Mouse (Mus musculus): ENCODE measurements around the gene Lama5. TPM values are rescaled to one million over a fixed set of nuclear protein-coding genes. Genes with fewer than 3 reads are reported as not detected.
A peak's percentile ranks its signal among the peaks of the same experiment; 100 is the strongest.

The Lama5 gene
- total RNA-seq, 2 experiments from 2014 or later, result 8.7 to 11.2 TPM

DNA sequence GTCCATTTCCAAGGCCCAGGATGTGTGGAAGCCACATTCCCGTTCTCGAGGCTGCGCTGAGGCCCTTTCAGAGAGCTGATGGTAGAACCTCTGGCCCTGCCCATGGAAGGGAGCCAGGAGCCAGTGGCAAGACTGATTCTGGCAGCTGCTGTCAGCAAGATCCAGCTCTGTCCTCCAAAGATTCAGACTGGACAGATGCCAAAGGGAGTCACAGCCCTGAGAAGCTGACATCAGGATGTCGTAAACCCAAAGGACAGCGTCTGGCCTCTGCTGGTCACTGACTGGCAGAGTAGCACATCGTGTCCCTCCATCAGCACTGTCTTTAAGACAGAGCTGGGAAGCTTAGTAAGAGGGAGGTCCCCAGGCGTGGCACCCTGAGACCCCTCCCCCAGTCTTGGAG, 2.9 kb upstream of the Lama5 start:
- peak in 1 of 2 experiments; percentile 60 for DNase-seq
- intact Hi-C loops (cut with DNase I), result no loop called here

DNA sequence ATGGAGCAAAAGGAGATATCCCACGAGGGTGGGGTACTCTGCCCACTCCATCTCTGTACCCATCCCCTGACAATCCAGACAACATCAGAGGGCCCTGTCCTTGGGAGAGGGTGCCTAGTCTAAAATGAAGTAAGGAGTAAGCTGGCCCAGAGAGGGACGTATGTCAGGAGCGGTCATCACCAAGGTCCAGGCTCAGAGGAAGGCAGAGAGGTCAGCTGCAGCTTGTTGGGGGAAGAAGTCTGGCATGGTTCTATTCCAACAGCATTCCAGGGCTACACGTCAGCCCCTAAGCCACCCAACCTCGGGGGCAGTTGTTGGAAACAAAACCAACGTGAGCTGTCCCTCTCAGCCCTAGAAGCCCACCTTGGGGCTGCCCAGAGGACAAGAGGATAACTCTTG, 2.4 kb upstream of the Lama5 start:
- intact Hi-C loops (cut with DNase I), result no loop called here
- DNase-seq, result no peak

DNA sequence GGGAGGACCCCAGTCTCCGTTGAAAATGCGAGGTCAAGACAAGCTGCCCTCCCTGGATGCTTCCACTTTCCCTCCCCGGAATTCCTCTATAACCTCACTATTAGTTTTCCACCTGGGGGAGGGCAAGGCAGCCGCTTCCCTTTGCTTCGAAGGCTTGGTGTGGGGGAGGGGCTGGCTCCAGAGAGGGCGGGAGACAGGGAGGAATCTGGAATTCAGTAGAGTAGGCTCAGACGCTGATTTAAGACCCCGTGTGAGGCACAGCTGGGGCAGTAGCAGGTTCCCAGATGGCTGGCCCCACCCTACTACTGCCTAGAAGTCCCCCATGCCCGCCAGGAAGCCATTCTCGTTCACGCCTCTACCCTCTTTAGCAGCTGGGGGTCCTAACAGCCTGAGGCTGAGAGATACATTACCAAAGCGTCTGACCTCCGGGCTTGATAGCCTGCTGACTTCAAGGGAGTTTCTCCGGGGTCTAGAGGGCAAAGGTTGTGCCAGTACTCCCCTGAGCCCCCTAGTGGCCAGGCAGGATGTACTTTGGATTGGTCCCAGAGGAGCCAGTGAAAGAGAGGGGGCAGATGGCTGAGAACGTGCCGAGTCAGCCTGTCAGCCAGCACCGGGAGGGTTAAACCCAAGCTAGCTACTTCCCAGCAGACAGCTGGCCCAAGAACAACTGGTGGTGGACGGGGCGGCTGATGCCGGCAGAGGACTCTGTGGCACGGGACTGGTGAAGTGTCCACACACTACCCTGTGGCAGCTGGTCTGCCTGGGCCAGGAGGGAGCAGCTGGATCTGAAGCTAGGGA, 1.8 kb upstream of the Lama5 start:
- intact Hi-C loops (cut with DNase I), result no loop called here
- DNase-seq, result peak; percentile 48 to 51

DNA sequence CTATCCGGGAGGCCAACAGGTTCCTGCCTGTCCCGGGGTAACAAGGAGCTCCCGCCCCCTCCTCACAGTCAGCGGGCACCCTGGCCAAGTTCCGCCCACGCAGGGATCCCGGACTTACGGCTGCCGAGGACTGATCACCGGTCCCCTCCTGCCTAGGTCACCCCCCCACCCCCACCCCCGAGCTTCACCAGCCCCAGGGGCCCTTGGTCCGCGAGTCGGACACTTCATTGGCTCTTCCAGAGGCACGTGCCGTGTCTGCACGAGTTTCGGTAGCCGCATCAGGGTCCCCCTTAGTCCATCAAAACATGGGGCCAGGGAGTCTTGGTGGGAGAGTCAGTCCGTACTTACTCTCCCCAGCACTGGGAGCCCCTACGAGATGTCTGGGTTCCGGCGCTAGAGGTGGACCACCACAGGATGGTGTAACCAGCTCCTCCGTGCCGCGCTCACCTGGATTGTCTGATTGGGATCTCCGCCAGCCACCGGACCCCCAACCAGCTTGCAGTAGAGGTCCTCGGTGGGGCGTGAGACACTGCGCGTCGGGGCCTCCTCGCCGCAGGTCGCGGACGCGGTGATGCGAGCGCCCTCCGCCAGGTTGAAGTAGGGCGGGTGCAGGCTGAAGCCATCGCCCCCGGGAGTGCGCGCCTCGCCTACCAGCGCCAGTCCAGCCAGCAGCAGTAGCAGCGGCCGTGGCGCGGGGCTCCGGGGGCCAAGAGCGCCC, 456 bp downstream of the Lama5 start:
- no peak for DNase-seq
- intact Hi-C loops (cut with DNase I), result no loop called here

DNA sequence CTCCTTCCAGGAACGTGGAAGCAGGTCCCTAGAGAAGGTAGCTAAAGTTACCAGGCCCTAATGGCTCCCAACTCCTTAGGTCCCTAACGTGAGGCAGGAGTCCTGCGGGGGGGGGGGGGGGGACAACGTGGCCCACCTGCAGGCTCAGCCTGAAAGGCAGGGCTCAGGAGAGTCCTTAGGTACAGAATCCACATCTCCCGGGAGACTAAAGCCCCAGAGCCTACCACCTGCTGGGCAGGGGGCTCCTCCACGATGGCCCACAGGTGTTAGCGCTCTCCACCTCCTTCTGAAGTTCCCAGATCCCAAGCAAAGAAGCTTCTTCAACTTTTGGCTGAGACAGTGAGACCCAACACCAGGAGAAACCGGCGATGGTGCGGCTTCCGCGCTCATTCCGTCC, 1.0 kb downstream of the Lama5 start:
- intact Hi-C loops (cut with DNase I), result no loop called here
- DNase-seq, result no peak

DNA sequence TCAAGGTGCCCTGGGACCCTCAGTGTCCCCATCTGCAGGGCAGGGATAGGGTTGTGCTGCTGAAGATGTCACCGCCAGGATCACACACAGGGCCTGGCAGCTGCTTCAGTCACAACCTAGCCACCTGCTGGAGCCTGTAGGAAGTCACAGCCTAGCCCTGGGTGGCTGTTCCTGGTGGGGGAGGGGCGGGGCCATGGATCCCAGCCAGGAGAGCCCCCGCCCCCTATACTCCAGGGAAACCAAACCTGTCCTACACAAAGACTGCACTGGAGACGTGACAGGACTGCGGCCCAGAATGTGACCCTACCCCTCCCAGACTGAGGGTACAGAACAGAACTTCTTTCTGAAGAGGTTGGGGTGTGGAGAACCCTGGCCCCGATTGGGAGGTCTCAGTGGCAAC, 3.4 kb downstream of the Lama5 start:
- no peak for DNase-seq
- intact Hi-C loops (cut with DNase I), result no loop called here

DNA sequence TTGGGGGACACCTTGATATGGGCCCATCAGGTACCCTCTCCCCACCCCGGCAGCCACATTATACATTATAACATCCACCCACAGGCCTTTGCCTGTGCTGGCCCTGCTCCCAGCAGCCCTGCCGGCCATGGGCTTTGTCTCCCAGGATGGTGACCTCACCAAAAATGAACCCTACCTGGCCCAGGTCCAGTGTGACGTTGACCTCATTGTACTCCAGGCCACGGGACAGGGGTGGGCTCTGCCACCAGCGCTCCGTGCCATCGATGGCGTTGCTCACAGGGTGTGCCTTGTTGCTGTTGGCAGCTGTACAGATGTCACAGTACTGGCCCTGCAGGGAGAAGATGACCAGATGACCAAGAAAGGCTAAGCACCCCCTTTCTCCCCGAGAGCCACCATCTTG, 4.6 kb downstream of the Lama5 start:
- intact Hi-C loops (cut with DNase I), result no loop called here
- DNase-seq, result no peak

DNA sequence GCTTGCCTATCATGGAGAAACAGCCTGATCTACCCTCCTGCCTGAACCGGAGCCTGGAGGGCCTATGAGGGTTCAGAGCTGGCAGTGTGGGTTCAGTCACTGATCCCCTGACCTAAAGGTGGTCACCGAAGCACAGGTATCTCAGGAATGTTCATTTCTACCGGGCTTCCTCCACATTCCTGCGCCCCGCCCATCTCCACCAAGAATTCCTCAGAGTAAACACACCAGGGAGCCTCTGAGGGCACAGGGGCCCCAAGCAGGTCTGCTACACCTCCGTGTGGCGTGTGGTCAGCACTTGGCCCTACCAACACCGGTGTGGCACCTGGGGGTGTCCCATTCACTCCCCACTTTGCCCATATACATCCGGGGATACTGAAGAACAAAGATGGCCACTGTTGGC, 5.5 kb downstream of the Lama5 start:
- intact Hi-C loops (cut with DNase I), result no loop called here
- peak in 1 of 2 experiments; percentile 0 for DNase-seq

DNA sequence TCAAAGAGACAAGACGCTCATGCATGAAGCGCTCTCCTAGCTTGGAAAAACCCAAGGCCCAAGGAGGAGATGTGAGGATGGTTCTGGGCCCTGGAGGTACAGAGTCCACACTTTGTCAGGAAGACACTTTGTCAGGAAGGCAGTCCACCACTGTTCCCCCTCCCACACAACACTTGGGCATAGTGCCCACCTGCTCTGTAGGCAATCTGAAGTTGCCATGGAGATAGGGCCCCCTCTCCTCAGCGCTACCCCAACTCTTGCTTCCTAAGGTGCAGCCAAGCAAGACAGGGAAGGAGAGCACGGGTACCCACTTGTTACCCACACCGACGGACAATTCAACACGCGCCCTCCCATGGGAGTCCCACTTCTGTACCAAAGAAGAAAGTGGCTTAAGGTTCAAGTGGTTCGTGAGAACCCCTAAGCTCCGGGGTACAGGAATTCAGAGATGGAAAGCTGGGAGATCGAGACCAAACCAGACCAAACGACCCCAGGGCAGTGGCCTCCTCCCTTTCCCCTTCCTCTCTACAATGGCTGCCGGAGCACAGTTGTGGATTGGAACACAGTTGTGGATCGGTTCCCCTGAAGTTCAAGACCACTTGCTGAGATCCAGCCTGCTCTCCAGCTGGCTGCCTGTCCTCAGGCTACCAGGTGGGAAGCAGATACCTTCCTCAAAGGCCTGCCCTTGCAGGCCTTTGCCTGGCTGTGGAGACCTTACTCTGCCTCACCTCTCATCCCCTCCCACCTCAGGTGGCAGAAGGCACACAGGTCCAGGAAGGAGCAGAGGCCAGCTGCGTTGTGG, 6.3 kb downstream of the Lama5 start:
- intact Hi-C loops (cut with DNase I), result no loop called here
- no peak for DNase-seq

DNA sequence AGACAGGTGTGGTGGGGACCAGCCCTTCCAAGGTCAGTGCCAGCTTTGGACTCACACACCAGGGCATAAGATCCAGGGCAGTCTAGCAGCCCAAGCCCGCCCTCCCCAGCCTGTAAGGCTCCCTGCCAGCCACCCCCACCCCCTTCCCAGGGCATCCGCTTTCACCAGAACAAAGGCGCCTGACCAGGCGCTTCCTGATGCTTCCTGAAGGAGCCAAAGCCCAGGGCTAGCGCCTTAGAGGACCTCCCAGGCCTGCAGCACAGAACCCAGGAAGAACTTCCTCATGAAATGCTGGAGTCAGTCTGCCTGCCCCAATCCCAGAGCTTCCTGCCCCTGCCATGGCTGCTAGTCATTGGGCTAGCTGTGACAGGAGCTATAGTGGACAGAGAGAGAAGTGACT, 7.0 kb downstream of the Lama5 start:
- intact Hi-C loops (cut with DNase I), result no loop called here
- no peak for DNase-seq

DNA sequence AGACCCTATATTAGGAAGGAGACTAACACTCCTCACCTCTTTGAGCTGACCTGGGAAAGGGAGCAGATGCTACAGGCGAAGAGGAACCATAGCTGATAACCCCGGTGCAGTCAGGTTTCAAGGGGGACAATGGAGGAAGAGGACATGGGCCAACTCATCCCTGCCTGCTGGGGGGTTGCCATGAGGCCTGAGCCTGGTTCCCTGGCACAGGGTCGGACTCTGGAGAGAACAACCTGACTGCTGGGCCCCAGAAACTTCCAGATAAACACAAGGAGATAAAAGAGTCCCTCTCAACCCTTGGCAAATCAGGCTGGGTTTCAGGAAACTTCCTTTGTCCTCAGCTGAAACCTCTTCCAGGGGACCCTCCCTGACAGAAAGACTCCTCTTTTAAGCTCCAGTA, 7.4 kb downstream of the Lama5 start:
- intact Hi-C loops (cut with DNase I), result no loop called here
- DNase-seq, result no peak

DNA sequence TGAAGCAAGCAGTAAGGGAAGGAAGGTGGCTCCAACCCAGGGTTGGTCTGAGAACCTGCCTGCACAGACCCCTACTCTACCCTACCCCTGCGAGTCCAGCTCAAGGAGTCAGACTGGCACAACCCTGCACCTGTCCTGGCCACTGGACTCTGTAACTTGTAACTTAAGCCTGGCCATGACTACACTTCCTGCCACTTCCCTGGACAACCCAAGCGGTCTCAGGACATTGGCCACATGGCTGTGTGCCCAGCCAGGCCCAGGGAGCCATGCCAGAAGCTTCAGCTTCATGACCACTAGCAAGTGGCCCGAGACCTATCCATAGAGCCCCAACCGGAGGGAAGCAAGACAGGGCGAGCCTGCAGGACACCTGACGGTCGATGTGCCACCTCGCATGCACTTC, 8.1 kb downstream of the Lama5 start:
- intact Hi-C loops (cut with DNase I), result no loop called here
- DNase-seq, result peak; percentile 87 to 89

DNA sequence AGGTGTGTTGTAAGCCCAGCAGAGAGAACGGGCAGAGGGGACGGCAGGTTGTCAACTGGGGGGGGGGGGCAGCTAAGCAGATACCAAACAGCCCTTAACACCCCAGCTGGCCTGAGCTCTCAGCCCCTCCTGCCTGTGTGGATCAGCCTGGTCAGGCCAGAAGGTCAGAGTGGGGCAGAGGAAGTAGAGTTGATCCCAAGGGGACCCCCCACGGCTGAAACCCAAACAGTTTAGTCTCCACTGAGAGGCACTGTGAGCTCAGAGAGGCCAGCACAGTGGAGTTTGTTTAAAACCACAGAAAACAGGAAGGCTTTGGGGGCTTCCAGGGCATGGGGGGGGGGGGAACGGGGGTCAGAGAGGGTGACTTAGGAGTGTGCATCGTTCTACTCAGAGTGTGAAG, 8.7 kb downstream of the Lama5 start:
- DNase-seq, result no peak
- intact Hi-C loops (cut with DNase I), result no loop called here

DNA sequence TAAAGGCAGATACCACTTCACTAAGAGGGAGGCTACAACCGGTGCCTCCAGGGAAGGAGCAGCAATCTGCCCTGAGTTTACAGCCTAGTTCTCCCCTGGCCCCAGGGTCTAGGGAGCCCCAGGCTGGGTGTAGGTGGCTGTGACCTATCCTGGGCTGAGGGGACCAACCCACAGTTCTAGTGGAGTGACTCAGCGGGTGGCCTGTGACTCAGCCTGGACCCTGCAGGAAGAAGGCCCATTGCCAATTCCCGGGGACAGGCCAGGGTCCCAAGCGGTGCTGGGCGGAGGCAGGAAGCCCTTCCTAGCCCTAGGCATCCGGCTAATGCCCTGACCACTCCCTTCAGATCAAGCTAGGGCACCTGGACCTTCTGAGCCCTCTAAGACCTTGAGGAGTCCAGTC, 9.7 kb downstream of the Lama5 start:
- DNase-seq, result peak in 1 of 2 experiments; percentile 35

DNA sequence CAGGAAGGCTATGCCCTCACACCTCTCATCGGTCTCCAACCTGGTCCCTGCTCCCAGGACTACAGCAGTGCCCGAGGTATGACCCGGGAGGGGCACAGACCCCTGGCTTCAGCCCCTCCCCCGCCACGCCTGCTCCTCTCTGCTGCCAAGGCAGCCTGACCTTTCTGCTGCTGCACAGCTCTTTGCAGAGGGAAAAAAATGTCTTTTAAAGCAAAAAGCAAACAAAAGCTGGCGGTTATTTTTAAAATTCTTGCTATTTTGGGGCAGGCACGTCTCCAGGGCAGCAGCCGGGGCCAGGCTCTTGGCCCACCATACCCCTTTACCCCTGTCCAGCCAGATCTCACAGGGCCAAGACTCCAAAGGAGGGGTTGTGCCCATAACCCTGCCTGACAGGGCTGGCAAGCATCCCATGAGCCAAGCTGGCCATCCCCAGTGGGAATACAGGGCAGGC, 10.6 kb downstream of the Lama5 start:
- no peak for DNase-seq
- intact Hi-C loops (cut with DNase I), result no loop called here

More for the DNA sequence above, 9.7 kb downstream of the Lama5 start:
- intact Hi-C loops (cut with DNase I), result no loop called here

DNA sequence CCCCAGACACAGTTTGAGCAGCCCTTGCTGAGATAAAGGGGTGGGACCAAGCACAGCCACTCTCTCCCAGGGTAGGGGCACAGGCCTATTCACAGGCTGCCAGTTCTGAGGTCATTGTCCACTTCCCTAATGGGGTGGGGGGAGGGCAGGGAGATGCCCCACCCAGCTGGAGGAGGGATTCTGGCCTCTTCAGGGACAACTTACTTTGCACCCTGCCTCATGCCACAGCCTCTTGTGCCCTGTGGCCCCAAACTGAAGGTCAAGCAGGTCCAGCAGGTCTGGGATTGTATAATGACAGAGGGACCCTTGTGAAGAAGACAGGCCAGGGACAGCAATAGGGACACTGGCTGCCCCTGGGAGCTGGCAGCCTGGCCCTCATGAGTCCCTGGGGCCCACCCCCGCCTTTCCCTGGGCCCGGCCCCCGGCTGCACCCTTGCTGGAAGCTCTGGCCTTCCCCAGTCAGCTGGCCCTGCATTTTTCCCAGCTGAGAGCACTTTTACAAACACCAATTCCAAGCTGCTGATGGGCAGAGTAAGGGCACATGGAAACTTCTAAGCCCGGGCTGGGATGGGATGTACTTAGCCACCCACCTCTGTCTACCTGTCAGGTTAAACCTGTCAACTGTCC, 11.2 kb downstream of the Lama5 start:
- intact Hi-C loops (cut with DNase I), result no loop called here
- DNase-seq, result no peak

DNA sequence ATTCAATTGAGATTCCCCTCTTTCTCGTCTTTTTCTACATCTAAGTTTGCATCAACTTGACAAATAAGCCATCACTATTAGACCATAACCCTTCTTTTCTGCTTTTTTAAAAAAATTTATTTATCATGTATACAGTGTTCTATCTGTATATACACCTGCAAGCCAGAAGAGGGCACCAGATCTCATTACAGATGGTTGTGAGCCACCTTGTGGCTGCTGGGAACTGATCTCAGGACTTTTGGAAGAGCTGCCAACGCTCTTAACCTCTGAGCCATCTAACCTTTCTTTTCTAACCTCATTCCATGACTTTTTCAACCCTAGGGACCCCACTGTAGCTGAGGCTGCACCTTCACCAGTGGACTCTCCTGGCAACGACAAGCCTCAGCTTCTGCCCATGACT, 13.4 kb downstream of the Lama5 start:
- no peak for DNase-seq
- intact Hi-C loops (cut with DNase I), result no loop called here

DNA sequence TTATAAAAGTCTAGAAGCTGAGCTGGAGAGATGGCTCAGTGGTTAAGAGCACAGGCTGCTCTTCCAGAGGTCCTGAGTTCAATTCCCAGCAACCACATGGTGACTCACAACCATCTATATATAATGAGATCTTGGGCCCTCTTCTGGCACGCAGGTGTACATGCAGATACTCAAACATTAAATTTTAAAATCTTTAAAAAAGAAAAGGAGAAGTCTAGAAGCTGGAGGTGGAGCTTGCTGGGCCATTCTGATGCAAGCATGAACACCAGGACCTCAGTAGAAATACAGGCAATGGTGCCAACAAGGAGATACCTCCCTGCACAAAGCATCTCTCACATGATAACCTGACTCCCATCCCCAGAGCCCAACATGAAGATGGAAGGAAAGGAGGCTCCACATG, 16.7 kb downstream of the Lama5 start:
- no peak for DNase-seq
- intact Hi-C loops (cut with DNase I), result no loop called here

DNA sequence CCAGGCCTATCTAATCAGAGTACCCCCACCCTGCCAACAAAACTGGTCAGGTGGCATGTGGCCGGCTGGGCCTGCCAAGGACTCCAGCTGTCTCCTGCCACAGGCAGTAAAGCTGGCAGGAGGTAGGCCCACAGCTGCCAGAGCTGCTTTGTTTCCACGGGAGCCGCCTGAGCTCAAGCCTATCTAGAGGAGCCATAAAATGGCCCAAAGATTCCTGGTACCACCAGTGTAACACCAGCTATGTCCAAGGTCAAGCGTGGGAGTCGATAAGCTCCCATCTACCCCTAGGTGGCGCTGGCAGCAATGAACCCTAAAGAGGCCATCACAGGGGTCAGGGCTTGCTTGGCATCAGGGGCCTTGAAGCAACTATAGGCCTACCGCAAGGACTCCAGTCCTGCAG, 17.8 kb downstream of the Lama5 start:
- intact Hi-C loops (cut with DNase I), result no loop called here
- DNase-seq, result peak; percentile 34 to 62

DNA sequence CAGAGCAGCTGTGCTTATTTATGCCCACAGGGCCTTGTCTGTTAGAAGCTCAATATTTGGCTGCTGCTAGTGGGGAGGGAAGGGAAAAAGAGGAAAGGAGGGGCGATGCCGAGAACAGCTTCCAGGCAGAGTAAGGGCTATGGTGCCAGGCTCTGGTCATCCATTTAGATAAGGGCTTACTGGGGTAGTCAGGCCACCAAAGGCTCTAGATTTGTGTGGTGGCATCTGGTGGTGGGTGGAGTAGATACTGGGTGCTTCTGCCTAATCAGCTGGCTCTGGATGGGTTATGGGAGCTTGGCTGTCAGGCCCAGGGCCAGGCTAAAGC, 19.7 kb downstream of the Lama5 start:
- no peak for DNase-seq
- intact Hi-C loops (cut with DNase I), result no loop called here
